23 mouse cellular contexts compared by ENCODE assay signal in the genomic region with DNA sequence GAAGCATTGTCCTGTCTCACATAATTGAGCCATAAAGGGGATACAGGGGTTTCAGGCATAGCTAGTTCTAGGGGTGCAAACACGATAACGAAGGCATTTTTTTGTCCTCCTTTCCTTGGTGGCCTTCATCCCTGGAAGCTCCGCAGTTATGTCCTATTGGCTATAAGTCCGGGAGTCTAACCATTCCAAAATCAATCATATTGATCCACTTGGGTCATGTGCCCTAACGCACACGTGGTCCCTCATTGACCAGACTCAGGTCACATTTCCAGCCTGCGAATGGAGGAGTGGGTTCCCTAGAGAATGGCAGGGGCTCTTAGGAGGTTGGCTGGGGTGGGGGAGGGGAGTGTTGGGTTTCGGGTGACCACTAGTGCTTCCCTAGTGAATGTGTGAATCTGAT.
DNase-seq lines count a peak whose midpoint lies in the region; ATAC-seq and TF ChIP-seq lines count a peak whose summit lies in the region.
"Had no signal": no experiment of that assay in that cellular context is flagged by ENCODE, and none has a peak within 500 bp of the region (broad histone marks: within the 10 kb centered on the region; RNA-seq: fewer than 3 reads in every experiment).

No protein-coding gene starts in this region.

- TF ChIP-seq POLR2A in liver, adult 2 months (IDR thresholded peaks at IDR 0.05; ENCODE audit: extremely low read depth, insufficient read depth, low read length), result no peak

- no peak for TF ChIP-seq CTCF in hindbrain, postnatal 0 days (IDR thresholded peaks at IDR 0.05; ENCODE audit: low read depth)
- TF ChIP-seq CTCF in liver, adult 2 months (IDR thresholded peaks at IDR 0.05; ENCODE audit: low read depth, low read length), result no peak

- no peaks in the 10 kb centered on the region for H3K9me3 ChIP-seq in hindbrain, embryonic 10.5 days
- no peaks in the 10 kb centered on the region for H3K9me3 ChIP-seq in hindbrain, postnatal 0 days (ENCODE audit: low read length)
- H3K9me3 ChIP-seq in liver, embryonic 12.5 days (replicated peaks), result no peaks in the 10 kb centered on the region
- no peaks in the 10 kb centered on the region for H3K9me3 ChIP-seq in midbrain, embryonic 13.5 days
- H3K9me3 ChIP-seq in midbrain, embryonic 16.5 days (replicated peaks; ENCODE audit: control insufficient read depth, low read length, poor library complexity, severe bottlenecking), result no peaks in the 10 kb centered on the region
- H3K9me3 ChIP-seq in hindbrain, embryonic 16.5 days (ENCODE audit: control insufficient read depth, low read length), result no peaks in the 10 kb centered on the region
- H3K9me3 ChIP-seq: embryonic facial prominence, embryonic 10.5 days; embryonic facial prominence, embryonic 12.5 days; forebrain, embryonic 13.5 days; G1E had no signal

- H3K79me2 ChIP-seq in liver, adult 2 months (ENCODE audit: control insufficient read depth, insufficient read depth, low read length), result no peaks in the 10 kb centered on the region

- 63% methylated on average over 8 of the region's 8 CpGs for WGBS in hindbrain, embryonic 10.5 days
- 80% methylated on average over 8 of the region's 8 CpGs for WGBS in hindbrain, postnatal 0 days
- 32% methylated on average over 8 of the region's 8 CpGs for WGBS in liver, adult 2 months
- 53% methylated on average over 8 of the region's 8 CpGs for WGBS in liver, embryonic 12.5 days (ENCODE audit: insufficient replicate concordance)
- 69% methylated on average over 8 of the region's 8 CpGs for WGBS in midbrain, embryonic 13.5 days
- WGBS in midbrain, embryonic 16.5 days, result 71% methylated on average over 8 of the region's 8 CpGs
- 62% methylated on average over 8 of the region's 8 CpGs for WGBS in hindbrain, embryonic 16.5 days

- no peak overlapping the region for H3K9ac ChIP-seq in hindbrain, postnatal 0 days (replicated peaks; ENCODE audit: low read length)
- H3K9ac ChIP-seq in liver, adult 2 months (ENCODE audit: low read depth, low read length), result no peak overlapping the region
- no peak overlapping the region for H3K9ac ChIP-seq in liver, embryonic 12.5 days
- no peak overlapping the region for H3K9ac ChIP-seq in midbrain, embryonic 13.5 days (replicated peaks)
- no peak overlapping the region for H3K9ac ChIP-seq in midbrain, embryonic 16.5 days (ENCODE audit: low read depth, low read length)
- no peak overlapping the region for H3K9ac ChIP-seq in hindbrain, embryonic 16.5 days (ENCODE audit: low read depth, low read length)
- H3K9ac ChIP-seq: embryonic facial prominence, embryonic 12.5 days; forebrain, embryonic 13.5 days had no signal

- no peaks in the 10 kb centered on the region for H3K36me3 ChIP-seq in hindbrain, embryonic 10.5 days
- no peaks in the 10 kb centered on the region for H3K36me3 ChIP-seq in hindbrain, postnatal 0 days (ENCODE audit: insufficient read depth, low read length)
- H3K36me3 ChIP-seq in liver, adult 2 months (ENCODE audit: control insufficient read depth, insufficient read depth, low read length), result no peaks in the 10 kb centered on the region
- no peaks in the 10 kb centered on the region for H3K36me3 ChIP-seq in liver, embryonic 12.5 days
- no peaks in the 10 kb centered on the region for H3K36me3 ChIP-seq in midbrain, embryonic 13.5 days
- no peaks in the 10 kb centered on the region for H3K36me3 ChIP-seq in midbrain, embryonic 16.5 days (ENCODE audit: control insufficient read depth, insufficient read depth, low read length)
- no peaks in the 10 kb centered on the region for H3K36me3 ChIP-seq in hindbrain, embryonic 16.5 days (ENCODE audit: control insufficient read depth, insufficient read depth, low read length)
- H3K36me3 ChIP-seq: embryonic facial prominence, embryonic 10.5 days; embryonic facial prominence, embryonic 12.5 days; G1E had no signal

- peak overlapping the region; percentile 69 for H3K27ac ChIP-seq in hindbrain, embryonic 10.5 days
- no peak overlapping the region for H3K27ac ChIP-seq in hindbrain, postnatal 0 days
- no peak overlapping the region for H3K27ac ChIP-seq in liver, adult 2 months (replicated peaks; ENCODE audit: insufficient read depth, low read depth, low read length)
- H3K27ac ChIP-seq in liver, embryonic 12.5 days, result no peak overlapping the region
- 0 out of 2 replicates have a peak overlapping the region, but pooled peaks have one; percentile 51 for H3K27ac ChIP-seq in midbrain, embryonic 13.5 days
- no peak overlapping the region for H3K27ac ChIP-seq in midbrain, embryonic 16.5 days (ENCODE audit: low read length)
- H3K27ac ChIP-seq in hindbrain, embryonic 16.5 days (ENCODE audit: low read depth, low read length), result peak overlapping the region; percentile 23; the same call in 1 of the 2 replicates
- H3K27ac ChIP-seq: embryonic facial prominence, embryonic 10.5 days; embryonic facial prominence, embryonic 12.5 days had no signal

- ATAC-seq in hindbrain, postnatal 0 days, result no peak
- no peak for ATAC-seq in liver, embryonic 12.5 days
- ATAC-seq in midbrain, embryonic 13.5 days, result no peak
- no peak for ATAC-seq in midbrain, embryonic 16.5 days
- ATAC-seq in hindbrain, embryonic 16.5 days, result no peak
- ATAC-seq: activated CD4-positive, CD25-positive, alpha-beta regulatory T cell, adult 4 months; CD4-positive, CD25-positive, alpha-beta regulatory T cell, adult 4 months; Patski had no signal

- peaks cover 70% of the 10 kb centered on the region for H3K4me1 ChIP-seq in hindbrain, embryonic 10.5 days (replicated peaks)
- peaks cover 32% of the 10 kb centered on the region for H3K4me1 ChIP-seq in hindbrain, postnatal 0 days (ENCODE audit: insufficient read depth, low read length)
- no peaks in the 10 kb centered on the region for H3K4me1 ChIP-seq in liver, adult 2 months (ENCODE audit: control insufficient read depth, insufficient read depth, low read length)
- H3K4me1 ChIP-seq in liver, embryonic 12.5 days, result no peaks in the 10 kb centered on the region
- peaks cover 54% of the 10 kb centered on the region for H3K4me1 ChIP-seq in midbrain, embryonic 13.5 days (replicated peaks)
- peaks cover 19% of the 10 kb centered on the region for H3K4me1 ChIP-seq in midbrain, embryonic 16.5 days (ENCODE audit: control insufficient read depth, insufficient read depth, low read length)
- peaks cover 30% of the 10 kb centered on the region for H3K4me1 ChIP-seq in hindbrain, embryonic 16.5 days (ENCODE audit: control insufficient read depth, insufficient read depth, low read depth, low read length)

- peaks cover 8% of the 10 kb centered on the region; the same call in 1 of the 2 replicates for H3K27me3 ChIP-seq in hindbrain, embryonic 10.5 days (ENCODE audit: insufficient read depth, poor library complexity, severe bottlenecking)
- H3K27me3 ChIP-seq in hindbrain, postnatal 0 days (ENCODE audit: insufficient read depth, low read length), result no peaks in the 10 kb centered on the region
- H3K27me3 ChIP-seq in liver, adult 2 months (ENCODE audit: control insufficient read depth, insufficient read depth, low read length), result no peaks in the 10 kb centered on the region
- H3K27me3 ChIP-seq in liver, embryonic 12.5 days (replicated peaks), result peaks cover 5% of the 10 kb centered on the region; the same call in 1 of the 2 replicates
- 0 out of 2 replicates have a peak, but pooled peaks cover 4% of the 10 kb centered on the region for H3K27me3 ChIP-seq in midbrain, embryonic 13.5 days
- no peaks in the 10 kb centered on the region for H3K27me3 ChIP-seq in midbrain, embryonic 16.5 days (ENCODE audit: control insufficient read depth, insufficient read depth, low read depth, low read length)
- no peaks in the 10 kb centered on the region for H3K27me3 ChIP-seq in hindbrain, embryonic 16.5 days (replicated peaks; ENCODE audit: control insufficient read depth, insufficient read depth, low read length)
- H3K27me3 ChIP-seq: embryonic facial prominence, embryonic 12.5 days had no signal

- no peak overlapping the region for H3K4me2 ChIP-seq in hindbrain, postnatal 0 days (ENCODE audit: low read depth, low read length)
- no peak overlapping the region for H3K4me2 ChIP-seq in liver, embryonic 12.5 days
- H3K4me2 ChIP-seq in midbrain, embryonic 13.5 days (replicated peaks), result no peak overlapping the region
- H3K4me2 ChIP-seq in midbrain, embryonic 16.5 days (ENCODE audit: low read length), result no peak overlapping the region
- H3K4me2 ChIP-seq in hindbrain, embryonic 16.5 days (ENCODE audit: low read length), result no peak overlapping the region
- H3K4me2 ChIP-seq: embryonic facial prominence, embryonic 12.5 days; forebrain, embryonic 13.5 days had no signal

- H3K4me3 ChIP-seq in hindbrain, embryonic 10.5 days, result no peak overlapping the region
- no peak overlapping the region for H3K4me3 ChIP-seq in hindbrain, postnatal 0 days (ENCODE audit: low read length)
- no peak overlapping the region for H3K4me3 ChIP-seq in liver, adult 2 months (ENCODE audit: insufficient read depth, low read depth, low read length)
- H3K4me3 ChIP-seq in liver, embryonic 12.5 days, result no peak overlapping the region
- no peak overlapping the region for H3K4me3 ChIP-seq in midbrain, embryonic 13.5 days (replicated peaks)
- H3K4me3 ChIP-seq in midbrain, embryonic 16.5 days (ENCODE audit: low read depth, low read length), result no peak overlapping the region
- H3K4me3 ChIP-seq in hindbrain, embryonic 16.5 days (ENCODE audit: low read length), result no peak overlapping the region
- H3K4me3 ChIP-seq: embryonic facial prominence, embryonic 10.5 days; embryonic facial prominence, embryonic 12.5 days; forebrain, embryonic 13.5 days had no signal

- DNase-seq in hindbrain, embryonic 10.5 days (ENCODE audit: low spot score), result peak; percentile 28
- DNase-seq in hindbrain, postnatal 0 days (ENCODE audit: low spot score), result no peak
- DNase-seq in liver, adult 2 months (ENCODE audit: extremely low read depth, low read depth, low spot score), result peak; percentile 70
- no peak for DNase-seq in thymus, postnatal 25 days
- DNase-seq: adrenal gland, adult 8-10 months; adrenal gland, postnatal 14 days; adrenal gland, postnatal 36 days; B cell, adult 2 months; cerebellum, adult 11-12 months; cerebellum, adult 2 months; cerebellum, adult 9-10 months; cerebellum, postnatal 25 days had no signal

Comparison
In these comparisons a context has a peak if more than half of its experiments do, and no peak if none do; other contexts are left out.
1. DNase-seq: peak in hindbrain, embryonic 10.5 days (single experiment) and liver, adult 2 months (single experiment); none in hindbrain, postnatal 0 days (single experiment) and thymus, postnatal 25 days (single experiment).
2. H3K27ac ChIP-seq: peak in hindbrain, embryonic 10.5 days (single experiment), midbrain, embryonic 13.5 days (single experiment) and hindbrain, embryonic 16.5 days (single experiment); none in hindbrain, postnatal 0 days (single experiment), liver, adult 2 months (single experiment), liver, embryonic 12.5 days (single experiment) and midbrain, embryonic 16.5 days (single experiment).